Mouse (Mus musculus) v-Abl transformed pro-B cells (cell line): Measurements from ENCODE around the gene Ubl4b.

Experiments used
- in situ Hi-C, 2 experiments: fragments of 400-800 bp; cut with MboI; formaldehyde crosslinking; loops; one replicate each; pipeline ENCODE4 v1.15.1; 2025; ENCODE audit not compliant: unreplicated experiment in 2 of 2

The Ubl4b gene

DNA sequence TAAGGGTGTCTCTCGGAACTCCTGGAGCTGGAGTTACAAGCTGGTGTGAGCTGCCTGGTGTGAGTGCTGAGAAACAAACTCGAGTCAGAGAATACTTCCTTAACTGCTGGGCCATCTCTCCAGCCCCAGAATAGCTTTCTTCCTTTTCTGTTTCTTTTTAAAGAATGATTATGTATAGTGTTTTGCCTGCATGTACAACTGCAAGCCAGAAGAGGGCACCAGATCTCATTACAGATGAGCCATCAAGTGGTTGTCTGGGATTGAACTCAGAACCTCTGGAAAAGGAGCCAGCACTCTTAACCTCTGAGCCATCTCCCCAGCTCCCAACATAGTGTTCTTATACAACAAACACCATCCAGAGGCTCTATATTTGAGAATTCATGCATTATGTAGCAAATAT lies 16.3 kb upstream of the Ubl4b start:
- in situ Hi-C loops, result no loop called here

DNA sequence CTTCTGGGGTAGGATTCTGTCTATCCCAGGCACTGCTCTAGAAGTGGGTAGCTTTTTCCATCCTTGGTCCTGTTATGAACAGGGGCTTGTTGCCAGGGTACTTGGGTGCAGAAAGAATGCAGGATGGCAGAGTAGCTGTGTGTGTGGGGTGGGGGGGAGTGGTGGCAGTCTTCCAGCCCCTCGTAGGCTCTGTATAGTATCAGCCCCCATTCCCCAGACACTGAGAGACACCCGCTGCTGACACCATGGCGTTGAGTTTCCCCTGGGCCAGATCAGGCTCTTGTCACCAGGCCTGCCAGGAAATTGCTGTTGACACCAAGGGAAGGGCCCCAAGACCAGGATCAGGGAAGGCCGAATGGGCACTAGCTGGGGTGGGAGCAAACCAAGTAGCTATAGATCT lies 13.8 kb upstream of the Ubl4b start:
- in situ Hi-C loops, result no loop called here

GRCm38 (mm10) chr3:107567766-107568165 lies 12.9 kb upstream of the Ubl4b start:
- in situ Hi-C loops, result no loop called here

GRCm38 (mm10) chr3:107565331-107565730 lies 10.5 kb upstream of the Ubl4b start:
- in situ Hi-C loops, result no loop called here

- in situ Hi-C loops, result no loop called here
Measured at GRCm38 (mm10) chr3:107563880-107564279, 9.0 kb upstream of the Ubl4b start.

GRCm38 (mm10) chr3:107562591-107562990 lies 7.7 kb upstream of the Ubl4b start:
- in situ Hi-C loops, result no loop called here

DNA sequence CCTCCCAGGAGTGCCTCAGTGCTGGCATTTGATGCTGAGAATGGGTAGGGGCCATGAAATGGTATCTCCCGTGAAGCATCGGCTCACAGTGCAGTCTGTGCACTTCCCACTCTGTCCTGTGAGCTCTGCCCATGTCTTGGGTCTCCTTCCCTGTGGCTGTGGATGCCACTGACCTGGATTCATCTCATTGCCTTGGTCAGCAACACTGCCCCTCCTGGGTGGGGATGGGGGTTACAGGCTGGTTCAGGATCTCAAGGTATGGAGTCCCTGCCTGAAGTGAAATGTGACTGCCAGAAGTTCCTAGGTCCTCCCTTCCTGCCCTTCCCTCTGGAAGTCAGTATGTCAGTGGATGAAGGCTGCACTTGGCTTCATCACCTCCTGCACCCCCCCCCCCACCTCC lies 7.2 kb upstream of the Ubl4b start:
- in situ Hi-C loops, result no loop called here

DNA sequence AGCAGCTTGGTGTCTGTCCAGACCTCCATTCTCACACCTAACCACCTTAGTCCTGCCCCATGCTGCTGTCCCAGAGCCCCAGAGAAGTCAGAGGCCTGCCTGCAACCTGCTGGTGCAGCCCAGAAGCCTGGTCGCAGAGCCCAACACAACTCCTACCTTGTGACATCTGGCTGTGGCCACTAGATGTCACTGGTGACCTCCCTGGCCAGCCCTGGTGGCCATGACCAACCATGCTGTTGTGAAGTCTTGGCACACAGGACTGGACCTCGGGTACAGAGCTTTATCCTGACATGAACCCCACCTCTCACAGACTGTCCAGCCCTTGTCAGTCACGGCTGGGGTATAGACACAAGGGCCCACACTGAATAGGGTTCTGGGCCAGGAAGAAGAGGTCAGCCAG lies 4.3 kb upstream of the Ubl4b start:
- in situ Hi-C loops, result no loop called here

GRCm38 (mm10) chr3:107558740-107559139 lies 3.9 kb upstream of the Ubl4b start:
- in situ Hi-C loops, result no loop called here

- in situ Hi-C loops, result no loop called here
Measured at GRCm38 (mm10) chr3:107550409-107551049, 4.3 kb downstream of the Ubl4b start.

- in situ Hi-C loops, result no loop called here
Measured at GRCm38 (mm10) chr3:107546956-107547355, 7.9 kb downstream of the Ubl4b start.

DNA sequence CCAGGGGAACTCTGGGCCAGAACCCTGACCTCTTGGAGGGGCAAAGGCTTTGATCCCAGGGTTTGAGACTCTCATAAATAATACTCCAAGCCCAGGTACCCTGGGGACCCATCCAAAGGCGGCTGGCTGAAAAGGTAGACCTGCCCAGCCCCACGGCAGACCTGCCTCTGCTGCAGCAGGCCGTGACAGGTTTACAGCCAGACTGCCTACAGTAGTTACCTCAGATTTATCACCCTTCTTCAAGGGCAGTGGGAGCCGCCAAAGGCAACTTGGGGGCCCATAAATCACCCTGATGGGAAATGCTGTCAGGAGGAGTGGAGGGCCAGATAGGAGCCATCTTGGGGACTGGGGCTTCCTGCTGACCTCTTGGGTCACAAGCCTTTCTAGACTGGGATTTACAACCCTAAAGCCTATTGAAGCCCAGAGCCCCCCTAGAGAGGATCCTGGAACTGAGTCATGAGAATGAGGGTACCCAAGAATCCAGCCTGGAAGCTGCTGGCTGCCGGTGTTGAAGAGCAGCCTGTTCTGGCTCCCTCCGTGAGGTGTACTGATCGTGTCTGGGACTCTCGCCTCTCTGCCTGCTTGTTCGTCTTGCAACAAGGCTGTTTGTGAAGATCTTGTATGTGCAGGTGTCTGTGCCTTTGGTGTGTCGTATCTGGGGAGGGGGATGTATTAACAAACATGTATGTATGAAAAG lies 9.0 kb downstream of the Ubl4b start:
- in situ Hi-C loops, result no loop called here

DNA sequence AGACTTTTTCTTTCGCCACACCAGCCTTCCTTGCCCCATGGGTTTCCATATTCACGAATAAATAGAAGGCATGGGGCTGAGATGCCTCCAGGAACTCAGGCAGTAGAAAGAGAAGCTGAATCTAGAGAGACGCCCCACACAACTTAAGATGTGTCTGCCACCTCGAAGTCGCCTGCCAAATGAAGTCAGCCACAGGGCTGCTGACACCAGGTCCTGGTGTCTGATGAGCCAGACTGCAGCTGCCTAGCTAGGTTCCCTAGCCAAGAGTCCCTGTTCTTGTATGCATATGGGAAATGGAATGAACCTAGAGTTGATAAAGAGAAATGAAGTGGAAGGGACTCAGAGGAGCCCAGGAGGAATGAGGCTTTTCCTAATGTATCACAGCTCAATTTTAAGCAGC lies 9.6 kb downstream of the Ubl4b start:
- in situ Hi-C loops, result no loop called here

DNA sequence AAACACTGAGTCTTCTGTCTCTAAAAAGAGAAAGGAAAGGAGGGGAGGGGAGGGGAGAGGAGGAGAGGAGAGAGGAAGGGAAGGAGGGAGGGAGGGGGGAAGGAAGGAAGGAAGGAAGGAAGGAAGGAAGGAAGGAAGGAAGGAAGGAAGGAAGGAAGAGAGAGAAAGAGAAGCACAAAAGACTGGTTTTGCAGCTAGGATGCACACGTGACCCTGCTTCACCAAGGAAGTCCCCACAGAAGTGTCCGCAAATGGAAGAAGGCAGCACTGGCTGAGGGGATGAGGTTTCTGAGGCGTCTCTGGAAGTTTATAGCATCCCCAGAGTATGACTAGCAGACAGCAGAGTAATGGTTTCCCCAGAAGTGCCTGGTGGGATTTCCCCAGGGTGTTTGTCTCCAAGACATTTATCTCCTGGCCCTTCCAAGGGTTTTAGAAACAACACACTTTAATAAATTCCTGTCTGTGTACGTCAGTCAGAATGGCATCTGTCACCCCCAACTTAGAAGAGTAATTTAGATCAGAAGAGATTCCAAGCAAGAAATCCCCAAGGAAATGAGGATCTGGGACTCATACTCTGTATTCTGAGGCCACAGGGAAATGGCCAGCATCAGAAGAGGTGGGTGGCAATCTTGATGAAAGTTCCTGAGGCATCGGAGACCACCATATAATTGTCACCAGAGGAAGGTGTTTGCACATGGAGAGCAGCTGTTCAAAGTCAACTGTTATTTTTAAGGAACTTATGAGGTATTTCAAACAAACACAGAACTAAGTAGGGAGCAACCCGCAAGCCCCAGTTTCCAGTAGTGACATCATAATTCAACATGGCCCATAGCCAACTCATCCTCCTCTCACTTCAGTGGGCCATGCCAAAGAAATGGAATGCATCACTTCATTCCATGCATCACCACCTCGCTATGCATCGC lies 11.5 kb downstream of the Ubl4b start:
- in situ Hi-C loops, result no loop called here

- in situ Hi-C loops, result no loop called here
Measured at GRCm38 (mm10) chr3:107542584-107542983, 12.3 kb downstream of the Ubl4b start.

GRCm38 (mm10) chr3:107537504-107537889 lies 17.4 kb downstream of the Ubl4b start:
- in situ Hi-C loops, result no loop called here

GRCm38 (mm10) chr3:107536810-107537503 lies 17.9 kb downstream of the Ubl4b start:
- in situ Hi-C loops, result no loop called here

DNA sequence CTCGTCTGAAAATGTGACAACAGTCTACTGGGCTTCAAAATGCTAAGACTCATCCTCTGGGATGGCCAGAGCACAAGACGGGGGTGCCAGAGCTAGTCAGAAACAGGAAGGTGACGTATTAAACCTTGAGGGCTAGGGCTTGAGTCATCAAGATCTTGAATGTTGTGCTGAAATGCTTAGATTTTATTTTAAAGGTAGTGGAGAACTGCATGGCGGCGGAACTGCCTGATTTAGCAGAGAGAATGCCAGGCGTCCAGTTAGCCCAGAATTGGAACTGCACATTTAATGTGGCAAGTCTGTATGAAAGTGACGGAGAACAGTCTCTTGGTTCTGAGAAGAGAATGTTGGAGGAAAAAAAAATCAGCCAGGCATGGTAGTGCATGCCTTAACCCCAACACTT lies 19.9 kb downstream of the Ubl4b start:
- in situ Hi-C loops, result no loop called here

- in situ Hi-C loops, result no loop called here
Measured at GRCm38 (mm10) chr3:107533532-107533931, 21.3 kb downstream of the Ubl4b start.

GRCm38 (mm10) chr3:107530581-107530980 lies 24.3 kb downstream of the Ubl4b start:
- in situ Hi-C loops, result no loop called here

DNA sequence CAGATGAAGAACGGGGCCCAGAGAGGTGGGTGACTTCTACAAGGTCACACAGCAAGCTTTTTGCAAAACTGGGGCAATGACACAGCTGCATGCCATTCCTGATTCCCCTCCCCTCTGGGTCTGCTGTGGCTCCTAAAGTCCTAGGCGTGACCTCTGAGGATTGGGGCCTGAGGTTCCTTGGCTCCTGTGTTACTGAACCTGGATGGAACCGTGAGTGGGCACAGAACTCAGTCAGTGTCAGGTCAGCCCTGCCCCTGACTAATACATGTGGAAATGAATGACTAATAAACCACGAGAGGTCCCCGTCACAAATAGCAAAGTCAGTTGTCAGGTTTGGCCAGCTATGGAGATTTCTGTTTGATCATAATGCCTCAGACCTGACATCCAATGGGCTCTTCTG lies 25.7 kb downstream of the Ubl4b start:
- in situ Hi-C loops, result no loop called here
